Mouse (Mus musculus): ENCODE data around the gene Fam83d. TPM values are rescaled to one million over a fixed set of nuclear protein-coding genes. Genes with fewer than 3 reads are reported as not detected.

The Fam83d gene
- polyA plus RNA-seq, 1 experiment from 2014 or later = 53.3 TPM

- no peaks in the 10 kb centered on the region for H3K9me3 ChIP-seq (replicated peaks)
- H3K27ac ChIP-seq = no peak overlapping the region
- H3K36me3 ChIP-seq = peaks cover 26% of the 10 kb centered on the region
- H3K4me1 ChIP-seq (replicated peaks) = peaks cover 44% of the 10 kb centered on the region
- WGBS = 49% methylated on average over 7 of the region's 7 CpGs
- H3K27me3 ChIP-seq = no peaks in the 10 kb centered on the region
- no peak overlapping the region for H3K4me2 ChIP-seq
- no peak overlapping the region for H3K9ac ChIP-seq
- no peak for ATAC-seq (replicated peaks; ENCODE audit: insufficient number of reproducible peaks, insufficient read depth, low FRiP score, low read depth)
- H3K4me3 ChIP-seq = no peak overlapping the region
Observed at GRCm38 (mm10) chr2:158778349-158778748, 10.5 kb downstream of the Fam83d start.

GRCm38 (mm10) chr2:158781126-158781525 is 13.2 kb downstream of the Fam83d start:
- peaks cover 27% of the 10 kb centered on the region for H3K4me1 ChIP-seq (replicated peaks)
- no peak overlapping the region for H3K9ac ChIP-seq
- H3K27me3 ChIP-seq = no peaks in the 10 kb centered on the region
- 94% methylated on average over 7 of the region's 7 CpGs for WGBS
- H3K4me3 ChIP-seq = no peak overlapping the region
- no peaks in the 10 kb centered on the region for H3K9me3 ChIP-seq (replicated peaks)
- ATAC-seq (replicated peaks; ENCODE audit: insufficient number of reproducible peaks, insufficient read depth, low FRiP score, low read depth) = no peak
- H3K27ac ChIP-seq = no peak overlapping the region
- H3K4me2 ChIP-seq = no peak overlapping the region
- H3K36me3 ChIP-seq = peaks cover 52% of the 10 kb centered on the region

- Histone ChIP-seq H3K4me1 (replicated peaks) (no peaks in the 10 kb centered on the region; the same call in 1 of the 2 replicates), H3K4me2 (no peak overlapping the region), H3K27ac (no peak overlapping the region), H3K9ac (no peak overlapping the region), H3K4me3 (no peak overlapping the region), H3K27me3 (no peaks in the 10 kb centered on the region), H3K36me3 (peaks cover 38% of the 10 kb centered on the region), H3K9me3 (replicated peaks) (no peaks in the 10 kb centered on the region)
- WGBS = 76% methylated on average over 14 of the region's 14 CpGs
- no peak for ATAC-seq (replicated peaks; ENCODE audit: insufficient number of reproducible peaks, insufficient read depth, low FRiP score, low read depth)
Observed at GRCm38 (mm10) chr2:158786927-158787795, 19.3 kb downstream of the Fam83d start.

- Histone ChIP-seq H3K9me3 (replicated peaks) (no peaks in the 10 kb centered on the region), H3K27me3 (no peaks in the 10 kb centered on the region), H3K4me3 (peak within 1 kb of the TSS; percentile 94), H3K36me3 (no peaks in the 10 kb centered on the region), H3K4me2 (peak within 1 kb of the TSS; percentile 85), H3K4me1 (replicated peaks) (peaks cover 20% of the 10 kb centered on the region), H3K27ac (peak within 1 kb of the TSS; percentile 86), H3K9ac (peak within 1 kb of the TSS; percentile 87)
- 0% methylated on average over 33 of the region's 33 CpGs for WGBS
- peak; percentile 99 for ATAC-seq (replicated peaks; ENCODE audit: insufficient number of reproducible peaks, insufficient read depth, low FRiP score, low read depth)
Observed at GRCm38 (mm10) chr2:158794494-158795004, 26.7 kb downstream of the Fam83d start, which contains the start of gene Dhx35. Gene Dhx35 (plus strand): TSS chr2:158794807.

GRCm38 (mm10) chr2:158795043-158795442 is 27.1 kb downstream of the Fam83d start:
- peak overlapping the region; percentile 85 for H3K4me2 ChIP-seq
- H3K9me3 ChIP-seq (replicated peaks) = no peaks in the 10 kb centered on the region
- no peak for ATAC-seq (replicated peaks; ENCODE audit: insufficient number of reproducible peaks, insufficient read depth, low FRiP score, low read depth)
- H3K27ac ChIP-seq = peak overlapping the region; percentile 86
- H3K27me3 ChIP-seq = no peaks in the 10 kb centered on the region
- WGBS = 10% methylated on average over 15 of the region's 15 CpGs
- peak overlapping the region; percentile 94 for H3K4me3 ChIP-seq
- H3K9ac ChIP-seq = peak overlapping the region; percentile 87
- peaks cover 20% of the 10 kb centered on the region for H3K4me1 ChIP-seq (replicated peaks)
- peaks cover 3% of the 10 kb centered on the region; the same call in 1 of the 2 replicates for H3K36me3 ChIP-seq

GRCm38 (mm10) chr2:158795875-158796274 is 28.0 kb downstream of the Fam83d start:
- Histone ChIP-seq H3K4me3 (no peak overlapping the region), H3K27me3 (no peaks in the 10 kb centered on the region), H3K27ac (no peak overlapping the region), H3K4me2 (no peak overlapping the region), H3K4me1 (replicated peaks) (peaks cover 20% of the 10 kb centered on the region), H3K36me3 (peaks cover 3% of the 10 kb centered on the region; the same call in 1 of the 2 replicates), H3K9ac (no peak overlapping the region), H3K9me3 (replicated peaks) (no peaks in the 10 kb centered on the region)
- ATAC-seq (replicated peaks; ENCODE audit: insufficient number of reproducible peaks, insufficient read depth, low FRiP score, low read depth) = no peak
- WGBS = 89% methylated on average over 2 of the region's 2 CpGs

GRCm38 (mm10) chr2:158799328-158799727 is 31.4 kb downstream of the Fam83d start:
- WGBS = 71% methylated on average over 4 of the region's 4 CpGs
- no peak for ATAC-seq (replicated peaks; ENCODE audit: insufficient number of reproducible peaks, insufficient read depth, low FRiP score, low read depth)

GRCm38 (mm10) chr2:158800788-158801187 is 32.9 kb downstream of the Fam83d start:
- H3K9ac ChIP-seq = no peak overlapping the region
- ATAC-seq (replicated peaks; ENCODE audit: insufficient number of reproducible peaks, insufficient read depth, low FRiP score, low read depth) = no peak
- H3K9me3 ChIP-seq (replicated peaks) = no peaks in the 10 kb centered on the region
- H3K4me1 ChIP-seq (replicated peaks) = peaks cover 2% of the 10 kb centered on the region
- peaks cover 29% of the 10 kb centered on the region for H3K36me3 ChIP-seq
- H3K27me3 ChIP-seq = no peaks in the 10 kb centered on the region
- no peak overlapping the region for H3K4me3 ChIP-seq
- WGBS = 94% methylated on average over 8 of the region's 8 CpGs
- no peak overlapping the region for H3K27ac ChIP-seq
- no peak overlapping the region for H3K4me2 ChIP-seq

More at GRCm38 (mm10) chr2:158799328-158799727, 31.4 kb downstream of the Fam83d start:
- no peak overlapping the region for H3K9ac ChIP-seq
- H3K4me2 ChIP-seq = no peak overlapping the region
- H3K4me3 ChIP-seq = no peak overlapping the region
- no peak overlapping the region for H3K27ac ChIP-seq
- no peaks in the 10 kb centered on the region for H3K27me3 ChIP-seq
- peaks cover 10% of the 10 kb centered on the region for H3K4me1 ChIP-seq (replicated peaks)
- no peaks in the 10 kb centered on the region for H3K9me3 ChIP-seq (replicated peaks)
- peaks cover 24% of the 10 kb centered on the region for H3K36me3 ChIP-seq

GRCm38 (mm10) chr2:158803575-158803974 is 35.7 kb downstream of the Fam83d start:
- H3K36me3 ChIP-seq = peaks cover 32% of the 10 kb centered on the region
- no peaks in the 10 kb centered on the region for H3K4me1 ChIP-seq (replicated peaks)
- H3K27me3 ChIP-seq = no peaks in the 10 kb centered on the region
- no peak overlapping the region for H3K9ac ChIP-seq
- H3K4me2 ChIP-seq = no peak overlapping the region
- no peaks in the 10 kb centered on the region for H3K9me3 ChIP-seq (replicated peaks)
- ATAC-seq (replicated peaks; ENCODE audit: insufficient number of reproducible peaks, insufficient read depth, low FRiP score, low read depth) = no peak
- no peak overlapping the region for H3K4me3 ChIP-seq
- no peak overlapping the region for H3K27ac ChIP-seq
- WGBS = 80% methylated on average over 8 of the region's 8 CpGs

- Histone ChIP-seq H3K4me3 (no peak overlapping the region), H3K4me2 (no peak overlapping the region), H3K27ac (no peak overlapping the region), H3K27me3 (no peaks in the 10 kb centered on the region), H3K9ac (no peak overlapping the region), H3K4me1 (replicated peaks) (no peaks in the 10 kb centered on the region), H3K9me3 (replicated peaks) (no peaks in the 10 kb centered on the region), H3K36me3 (peaks cover 48% of the 10 kb centered on the region)
- ATAC-seq (replicated peaks; ENCODE audit: insufficient number of reproducible peaks, insufficient read depth, low FRiP score, low read depth) = no peak
Observed at GRCm38 (mm10) chr2:158815686-158816085, 47.8 kb downstream of the Fam83d start.

GRCm38 (mm10) chr2:158816239-158816638 is 48.3 kb downstream of the Fam83d start:
- ATAC-seq (replicated peaks; ENCODE audit: insufficient number of reproducible peaks, insufficient read depth, low FRiP score, low read depth) = no peak
- H3K4me1 ChIP-seq (replicated peaks) = no peaks in the 10 kb centered on the region
- no peak overlapping the region for H3K9ac ChIP-seq
- no peaks in the 10 kb centered on the region for H3K27me3 ChIP-seq
- no peak overlapping the region for H3K4me2 ChIP-seq
- H3K9me3 ChIP-seq (replicated peaks) = no peaks in the 10 kb centered on the region
- H3K36me3 ChIP-seq = peaks cover 49% of the 10 kb centered on the region
- WGBS = 86% methylated on average over 4 of the region's 4 CpGs
- H3K4me3 ChIP-seq = no peak overlapping the region
- H3K27ac ChIP-seq = no peak overlapping the region
